Mouse (Mus musculus) hindbrain, embryonic 15.5 days (tissue): ENCODE results near the gene Prrt4. TPM values are rescaled to one million over a fixed set of nuclear protein-coding genes. Genes with fewer than 3 reads are reported as not detected.
"Not testable (repeated sequence)": the region's sequence is repeated elsewhere in the genome, so short reads cannot be mapped to it uniquely, and the experiment has no call there.

Experiments
- ATAC-seq: fragments of 200-750 bp; cut with Nextera tagmentation; 2 replicates; pipeline ENCODE4 v1.8.0; 2017; ENCODE audit warnings: low read depth, moderate number of reproducible peaks, moderate TSS enrichment; ENCODE audit not compliant: low FRiP score
- H3K27ac ChIP-seq: fragments of 300-500 bp; sonication (generic); replicated peaks from 2 replicates; pipeline ENCODE4 v1.5.1; 2015; ENCODE audit warnings: mild to moderate bottlenecking, inconsistent platforms
- H3K27me3 ChIP-seq: fragments of 300-500 bp; sonication (generic); 2 replicates; pipeline ENCODE4 v1.6.1; 2015; ENCODE audit warnings: control low read depth, inconsistent platforms
- H3K36me3 ChIP-seq: fragments of 300-500 bp; sonication (generic); 2 replicates; pipeline ENCODE4 v1.6.1; 2015; ENCODE audit warnings: control low read depth, inconsistent platforms
- H3K4me1 ChIP-seq: fragments of 300-500 bp; sonication (generic); replicated peaks from 2 replicates; pipeline ENCODE4 v1.6.1; 2015; ENCODE audit warnings: control low read depth, inconsistent platforms
- H3K4me2 ChIP-seq: fragments of 300-500 bp; sonication (generic); 2 replicates; pipeline ENCODE4 v1.6.1; 2015; ENCODE audit warnings: moderate library complexity, mild to moderate bottlenecking, inconsistent platforms
- H3K4me3 ChIP-seq: fragments of 300-500 bp; sonication (generic); 2 replicates; pipeline ENCODE4 v1.5.1; 2015; ENCODE audit warnings: mild to moderate bottlenecking, inconsistent platforms
- H3K9ac ChIP-seq: fragments of 300-500 bp; sonication (generic); 2 replicates; pipeline ENCODE4 v1.6.1; 2015; ENCODE audit warnings: inconsistent platforms
- H3K9me3 ChIP-seq: fragments of 300-500 bp; sonication (generic); 2 replicates; pipeline ENCODE4 v1.6.1; 2016; ENCODE audit warnings: control low read depth, inconsistent platforms
- WGBS: fragments of 180-500 bp; shearing (Covaris S2); methylation state at CpG from one replicate; pipeline ENCODE4 v1.1.7; 2015; 5-methylcytosine and 5-hydroxymethylcytosine counted together
- polyA plus RNA-seq: library from polyadenylated mRNA; unstranded; fragments of >200 nt; fragmentation: Nextera tagmentation; extraction: Ambion mirVana; gene quantifications from 2 replicates; pipeline ENCODE4 v1.2.1, GENCODE M21; 2015

The Prrt4 gene
- polyA plus RNA-seq, 1 experiment from 2014 or later = 13.6 TPM

- peaks cover 30% of the 10 kb centered on the region for H3K27me3 ChIP-seq
- no peak overlapping the region for H3K27ac ChIP-seq
- peak overlapping the region; percentile 41 for H3K4me3 ChIP-seq
- no peaks in the 10 kb centered on the region for H3K36me3 ChIP-seq
- WGBS = 8% methylated on average over 12 of the region's 12 CpGs
- peak overlapping the region; percentile 90 for H3K4me2 ChIP-seq
- no peaks in the 10 kb centered on the region for H3K9me3 ChIP-seq
- ATAC-seq = no peak
- H3K4me1 ChIP-seq = peaks cover 28% of the 10 kb centered on the region
- no peak overlapping the region; the same call in 1 of the 2 replicates for H3K9ac ChIP-seq
These were observed 9.7 kb downstream of the Prrt4 start for GRCm38 (mm10) chr6:29169675-29170062.

GRCm38 (mm10) chr6:29168871-29169270 lies 10.5 kb downstream of the Prrt4 start:
- ATAC-seq = no peak
- Histone ChIP-seq H3K27ac (no peak overlapping the region), H3K27me3 (peaks cover 28% of the 10 kb centered on the region), H3K9ac (no peak overlapping the region), H3K4me1 (peaks cover 31% of the 10 kb centered on the region), H3K4me3 (no peak overlapping the region), H3K36me3 (no peaks in the 10 kb centered on the region), H3K4me2 (no peak overlapping the region), H3K9me3 (no peaks in the 10 kb centered on the region)
- WGBS = 58% methylated on average over 2 of the region's 2 CpGs

DNA sequence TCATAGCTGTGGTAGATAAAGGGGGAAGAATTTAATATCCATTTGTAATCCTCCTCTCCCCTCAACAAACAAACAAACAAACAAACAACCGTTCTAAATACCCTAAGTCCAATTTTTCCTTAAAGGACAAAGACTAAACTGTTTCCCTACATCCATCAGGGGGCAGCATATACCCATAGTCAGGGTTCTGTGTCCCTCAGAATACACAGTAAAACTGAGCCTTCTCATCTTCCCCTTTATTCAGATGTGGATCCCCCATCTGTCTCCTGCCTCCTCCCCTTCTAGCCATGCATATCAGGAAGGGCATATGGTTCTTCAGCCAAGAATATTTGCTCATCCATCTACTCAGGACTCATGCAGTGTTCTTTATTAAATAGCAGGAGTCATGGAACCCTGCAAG lies 13.2 kb downstream of the Prrt4 start:
- Histone ChIP-seq H3K4me2 (no peak overlapping the region), H3K9ac (no peak overlapping the region), H3K4me3 (no peak overlapping the region), H3K27me3 (peaks cover 14% of the 10 kb centered on the region), H3K27ac (no peak overlapping the region), H3K36me3 (no peaks in the 10 kb centered on the region), H3K4me1 (peaks cover 37% of the 10 kb centered on the region), H3K9me3 (no peaks in the 10 kb centered on the region)
- 3% methylated on average over 1 of the region's 1 CpGs for WGBS
- ATAC-seq = peak; percentile 61

DNA sequence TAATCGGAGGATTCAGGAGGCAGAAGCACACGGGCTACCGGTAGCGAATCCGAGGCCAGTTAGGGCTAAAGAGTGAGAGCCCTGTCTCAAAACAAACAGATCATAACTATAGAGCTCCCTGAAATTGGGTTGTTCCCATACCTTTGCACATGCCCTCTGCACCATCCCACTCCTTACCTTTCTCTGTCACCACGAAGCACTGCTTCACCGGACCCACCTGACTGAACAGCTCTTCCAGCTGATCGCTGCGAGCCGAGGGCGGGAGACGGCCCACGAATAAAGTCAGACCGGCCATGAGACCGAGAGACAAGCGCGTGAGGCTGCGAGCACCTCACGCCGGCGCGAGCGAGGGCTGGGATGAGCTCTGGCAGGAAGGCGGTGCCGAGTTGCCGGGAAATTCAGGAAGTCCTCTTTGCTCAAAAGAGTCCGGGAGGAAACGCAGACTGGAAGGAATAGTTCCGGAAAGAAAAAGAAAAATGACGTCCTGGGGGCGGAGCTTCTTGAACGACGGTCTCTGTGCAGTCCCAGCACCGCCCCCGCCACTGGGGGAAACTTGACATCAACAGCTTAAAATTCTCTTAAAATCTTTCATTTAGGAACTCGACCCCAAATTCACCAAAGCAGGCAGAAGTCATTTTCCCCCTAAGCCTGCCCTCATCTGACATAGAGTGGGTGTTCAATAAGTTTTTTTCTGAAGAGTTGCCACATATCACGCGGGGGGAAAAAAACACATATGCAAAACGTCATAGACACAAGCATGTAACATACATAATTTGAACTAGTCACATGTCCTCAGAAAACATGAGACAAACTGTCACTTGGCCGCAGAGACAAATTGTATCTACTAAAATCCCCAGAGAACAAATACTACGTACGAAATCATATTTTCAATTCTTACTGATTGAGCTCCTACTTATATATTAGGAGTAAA lies 14.8 kb downstream of the Prrt4 start, which contains the start of gene Rbm28:
Gene Rbm28 (minus strand): TSS at position 693 of the 931 bp plus-strand sequence.
- peaks cover 10% of the 10 kb centered on the region; the same call in 1 of the 2 replicates for H3K27me3 ChIP-seq
- WGBS = 8% methylated on average over 42 of the region's 42 CpGs
- H3K9me3 ChIP-seq = no peaks in the 10 kb centered on the region
- H3K4me1 ChIP-seq = peaks cover 22% of the 10 kb centered on the region
- H3K27ac ChIP-seq = no peak within 1 kb of the TSS
- peaks cover 10% of the 10 kb centered on the region for H3K36me3 ChIP-seq
- ATAC-seq = peak; percentile 78
- H3K4me2 ChIP-seq = peak within 1 kb of the TSS; percentile 90
- H3K4me3 ChIP-seq = peak within 1 kb of the TSS; percentile 69
- H3K9ac ChIP-seq = peak within 1 kb of the TSS; percentile 71

GRCm38 (mm10) chr6:29161291-29161690 lies 18.1 kb downstream of the Prrt4 start:
- not testable (repeated sequence) for ATAC-seq
- 99% methylated on average over 5 of the region's 5 CpGs for WGBS

DNA sequence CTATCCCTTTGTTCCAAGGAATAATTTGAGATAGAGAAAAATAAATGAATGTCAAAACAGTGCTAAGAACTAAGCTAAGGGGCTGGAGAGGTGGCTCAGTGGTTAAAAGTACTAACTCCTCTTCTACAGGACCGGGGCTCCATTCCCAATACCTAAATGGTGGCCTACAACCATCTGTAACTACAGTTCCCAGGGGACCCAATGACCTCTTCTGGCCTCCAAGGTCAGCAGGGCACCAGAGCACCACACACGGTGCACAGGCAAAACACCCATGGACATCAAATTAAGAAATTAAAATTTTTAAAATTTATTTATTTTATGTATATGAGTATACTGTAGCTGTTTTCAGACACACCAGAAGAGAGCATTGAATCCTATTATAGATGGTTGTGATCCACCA lies 18.6 kb downstream of the Prrt4 start:
- H3K9ac ChIP-seq = no peak overlapping the region
- no peak for ATAC-seq
- H3K27me3 ChIP-seq = no peaks in the 10 kb centered on the region
- no peaks in the 10 kb centered on the region for H3K9me3 ChIP-seq
- peaks cover 47% of the 10 kb centered on the region for H3K36me3 ChIP-seq
- no peak overlapping the region for H3K27ac ChIP-seq
- H3K4me3 ChIP-seq = no peak overlapping the region
- H3K4me1 ChIP-seq = peaks cover 15% of the 10 kb centered on the region
- H3K4me2 ChIP-seq = no peak overlapping the region
- 93% methylated on average over 2 of the region's 2 CpGs for WGBS

More at GRCm38 (mm10) chr6:29161291-29161690, 18.1 kb downstream of the Prrt4 start:
- H3K9me3 ChIP-seq, H3K4me3 ChIP-seq, H3K9ac ChIP-seq, H3K27ac ChIP-seq, H3K27me3 ChIP-seq, H3K4me2 ChIP-seq: not testable (repeated sequence)
- peaks cover 42% of the 10 kb centered on the region for H3K36me3 ChIP-seq
- H3K4me1 ChIP-seq = peaks cover 16% of the 10 kb centered on the region

DNA sequence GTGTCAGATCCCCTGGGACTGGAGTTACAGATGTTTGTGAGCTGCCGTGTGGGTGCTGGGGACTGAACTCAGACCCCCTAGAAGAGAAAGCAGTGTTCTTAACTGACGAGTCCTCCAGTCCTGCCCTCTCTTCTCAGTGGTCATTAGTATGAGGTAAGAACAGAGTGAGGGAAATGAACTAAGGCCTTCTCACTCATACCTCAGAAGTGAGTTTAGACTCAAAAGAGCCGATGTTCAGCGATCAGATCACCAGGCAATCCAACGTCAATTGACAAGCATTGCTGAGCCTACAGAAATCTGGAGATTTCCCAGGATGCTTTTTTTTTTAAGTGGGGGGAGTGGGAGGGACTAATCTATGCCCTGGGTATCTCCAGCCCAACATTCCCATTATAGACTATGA lies 23.1 kb downstream of the Prrt4 start:
- 95% methylated on average over 5 of the region's 5 CpGs for WGBS
- Histone ChIP-seq H3K4me2 (no peak overlapping the region), H3K27ac (no peak overlapping the region), H3K9me3 (no peaks in the 10 kb centered on the region), H3K4me1 (no peaks in the 10 kb centered on the region), H3K4me3 (no peak overlapping the region), H3K27me3 (no peaks in the 10 kb centered on the region), H3K36me3 (peaks cover 86% of the 10 kb centered on the region), H3K9ac (no peak overlapping the region)
- ATAC-seq = no peak

- no peak overlapping the region for H3K4me3 ChIP-seq
- H3K27ac ChIP-seq = no peak overlapping the region
- H3K9ac ChIP-seq = no peak overlapping the region
- no peaks in the 10 kb centered on the region for H3K4me1 ChIP-seq
- ATAC-seq = no peak
- no peaks in the 10 kb centered on the region for H3K27me3 ChIP-seq
- peaks cover 48% of the 10 kb centered on the region for H3K36me3 ChIP-seq
- no peaks in the 10 kb centered on the region for H3K9me3 ChIP-seq
- H3K4me2 ChIP-seq = no peak overlapping the region
- WGBS = 95% methylated on average over 1 of the region's 1 CpGs
These were observed 29.4 kb downstream of the Prrt4 start for GRCm38 (mm10) chr6:29150001-29150400.

DNA sequence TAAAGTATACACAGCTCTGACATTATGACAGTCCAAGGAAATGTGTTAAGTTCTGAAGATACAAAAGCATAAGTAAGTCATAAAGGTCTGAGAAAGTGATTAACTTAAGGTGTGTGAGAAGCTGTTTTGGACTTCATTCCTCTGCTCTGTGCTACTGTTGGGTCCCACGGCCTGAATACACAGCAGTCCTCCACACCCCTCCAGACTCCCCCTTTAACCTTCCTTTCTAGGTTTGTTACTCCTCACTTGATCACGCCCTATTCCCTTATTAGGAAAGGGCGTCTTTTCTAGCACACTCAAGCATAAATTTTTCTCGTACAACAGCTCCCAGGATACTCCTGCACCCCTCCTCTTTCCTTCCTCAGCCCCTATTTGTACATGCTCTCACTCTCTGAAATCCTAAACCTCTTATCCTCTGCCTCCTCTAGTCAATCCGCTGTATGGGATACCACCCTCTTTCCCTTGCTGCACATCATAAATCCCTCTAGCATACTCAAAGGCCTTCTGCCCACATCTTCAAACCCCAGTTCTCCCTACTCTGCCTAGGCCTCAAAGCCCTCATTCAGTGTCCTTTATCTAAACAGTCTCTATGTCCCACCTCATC lies 31.9 kb downstream of the Prrt4 start:
- no peak for ATAC-seq
- 89% methylated on average over 5 of the region's 5 CpGs for WGBS
- no peaks in the 10 kb centered on the region for H3K4me1 ChIP-seq
- no peaks in the 10 kb centered on the region for H3K9me3 ChIP-seq
- H3K4me3 ChIP-seq = no peak overlapping the region
- H3K4me2 ChIP-seq = no peak overlapping the region
- H3K27me3 ChIP-seq = no peaks in the 10 kb centered on the region
- no peak overlapping the region for H3K27ac ChIP-seq
- peaks cover 30% of the 10 kb centered on the region for H3K36me3 ChIP-seq
- no peak overlapping the region for H3K9ac ChIP-seq

- H3K27ac ChIP-seq = no peak overlapping the region
- H3K4me2 ChIP-seq = no peak overlapping the region
- no peak overlapping the region for H3K4me3 ChIP-seq
- WGBS = 80% methylated on average over 7 of the region's 7 CpGs
- no peak for ATAC-seq
- H3K9me3 ChIP-seq = no peaks in the 10 kb centered on the region
- H3K4me1 ChIP-seq = no peaks in the 10 kb centered on the region
- H3K36me3 ChIP-seq = peaks cover 25% of the 10 kb centered on the region
- no peaks in the 10 kb centered on the region for H3K27me3 ChIP-seq
- H3K9ac ChIP-seq = no peak overlapping the region
These were observed 32.7 kb downstream of the Prrt4 start for GRCm38 (mm10) chr6:29146641-29147040.

GRCm38 (mm10) chr6:29145456-29146307 lies 33.7 kb downstream of the Prrt4 start:
- no peak overlapping the region for H3K4me3 ChIP-seq
- H3K36me3 ChIP-seq = peaks cover 22% of the 10 kb centered on the region
- no peaks in the 10 kb centered on the region for H3K4me1 ChIP-seq
- ATAC-seq = 0 out of 2 replicates have a peak, but pooled peaks have one; percentile 60
- 80% methylated on average over 12 of the region's 12 CpGs for WGBS
- H3K27ac ChIP-seq = no peak overlapping the region
- no peaks in the 10 kb centered on the region for H3K9me3 ChIP-seq
- H3K27me3 ChIP-seq = no peaks in the 10 kb centered on the region
- no peak overlapping the region for H3K9ac ChIP-seq
- H3K4me2 ChIP-seq = no peak overlapping the region
